In genomic region chr7:145067366-145067765, GRCm38 (mm10) we compare ENCODE assay signal across 12 mouse cellular contexts.
"Had no signal": no experiment of that assay in that cellular context is flagged by ENCODE, and none has a peak within 500 bp of the region (broad histone marks: within the 10 kb centered on the region; RNA-seq: fewer than 3 reads in every experiment).

No protein-coding gene starts in this region.

- ATAC-seq: intestine, postnatal 0 days had no signal

- H3K4me1 ChIP-seq: liver, embryonic 13.5 days had no signal

- H3K36me3 ChIP-seq: kidney, embryonic 15.5 days; liver, embryonic 13.5 days had no signal

- H3K4me3 ChIP-seq: kidney, embryonic 15.5 days; left cerebral cortex, adult 2 months; liver, embryonic 13.5 days had no signal

- H3K9me3 ChIP-seq: kidney, embryonic 15.5 days; liver, embryonic 13.5 days had no signal

- H3K4me2 ChIP-seq: kidney, embryonic 15.5 days; liver, embryonic 13.5 days had no signal

- DNase-seq: kidney, adult 2 months; kidney, postnatal 10 days; kidney, postnatal 36 days; layer of hippocampus, postnatal 36 days; liver, embryonic 13.5 days; lung, adult 2 months; lung, postnatal 14 days; thymus, adult 18-20 months; thymus, postnatal 36 days had no signal

- H3K27ac ChIP-seq: kidney, embryonic 15.5 days; left cerebral cortex, adult 2 months; liver, embryonic 13.5 days had no signal

- H3K9ac ChIP-seq: kidney, embryonic 15.5 days; liver, embryonic 13.5 days had no signal

- H3K27me3 ChIP-seq: kidney, embryonic 15.5 days; liver, embryonic 13.5 days had no signal
